Mouse (Mus musculus): Measurements from ENCODE around the gene Afdn. TPM values are rescaled to one million over a fixed set of nuclear protein-coding genes. Genes with fewer than 3 reads are reported as not detected.

Afdn gene
- 27.6 and 29.6 TPM in 2 replicates for polyA plus RNA-seq (2012; ENCODE audit: insufficient read depth, insufficient read length, missing spikeins)

DNA sequence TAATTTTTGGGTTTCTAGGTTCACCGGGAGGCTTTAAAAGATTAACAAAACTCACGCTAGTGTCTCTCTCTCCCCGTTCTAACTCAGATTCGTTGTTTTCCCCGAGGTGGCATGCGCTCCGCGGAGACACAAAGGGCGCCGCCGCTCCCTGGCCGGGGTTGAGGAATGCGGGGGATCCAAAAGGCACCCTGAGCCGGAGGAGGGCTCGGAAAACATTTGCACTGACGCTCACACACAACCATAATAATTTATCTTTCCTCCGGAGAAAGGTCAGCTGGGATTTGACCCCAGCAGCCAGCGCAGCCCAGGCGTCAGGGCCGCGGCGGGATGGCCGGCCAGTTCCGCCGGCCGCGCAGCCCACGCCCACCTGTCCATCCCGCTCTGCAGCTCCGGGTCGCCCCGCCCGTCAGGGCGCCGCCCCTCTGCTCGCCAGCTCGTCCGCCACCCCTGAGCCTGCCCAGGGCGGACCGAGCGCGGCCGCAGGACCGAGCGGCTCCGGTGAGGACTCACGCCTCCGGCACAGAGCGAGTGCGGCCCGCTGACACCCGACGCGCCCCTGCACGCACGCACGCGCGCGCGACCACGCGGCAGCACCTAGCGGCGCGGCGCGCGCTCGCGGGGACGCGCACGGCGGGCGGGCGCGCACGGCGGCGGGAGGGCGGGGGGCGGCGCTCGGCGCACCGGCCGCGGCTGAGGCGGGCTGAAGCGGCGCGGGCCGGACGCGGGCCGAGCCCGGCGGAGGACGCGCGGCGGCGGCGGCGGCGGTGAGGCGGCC lies at the start of gene Afdn:
TSS of gene Afdn (plus strand) at position 687 of the 775 bp plus-strand sequence.
- Histone ChIP-seq H3K4me1 (ENCODE audit: control insufficient read depth, insufficient read depth, low read length) (peaks cover 22% of the 10 kb centered on the region), H3K27ac (ENCODE audit: insufficient read depth, low read depth, low read length) (peak within 1 kb of the TSS; percentile 57), H3K4me3 (ENCODE audit: insufficient read depth, low read length) (peak within 1 kb of the TSS; percentile 87)
- TF ChIP-seq POLR2A (IDR thresholded peaks at IDR 0.05; ENCODE audit: borderline replicate concordance, low read depth, low read length) (no peak), CTCF (IDR thresholded peaks at IDR 0.05; ENCODE audit: low read depth, low read length) (no peak)

DNA sequence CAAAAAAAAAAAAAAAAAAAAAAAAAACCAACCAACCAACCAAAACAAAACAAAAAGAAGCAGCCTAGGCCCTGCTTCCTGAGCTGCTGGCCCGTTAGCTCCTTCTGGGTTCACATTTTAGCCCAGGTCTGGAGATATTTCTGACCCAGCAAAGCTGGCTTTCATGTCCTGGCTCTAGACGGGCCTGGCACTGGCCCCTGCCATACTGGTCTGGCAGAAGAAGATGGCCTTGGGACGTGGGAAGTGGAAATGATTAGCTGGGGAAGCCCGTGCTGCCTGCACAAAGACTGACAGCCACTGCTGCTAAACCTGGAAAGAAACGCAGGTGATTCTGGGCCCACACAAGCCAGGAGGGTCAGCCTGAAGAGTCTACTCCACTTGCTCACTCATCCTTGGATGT lies 49.2 kb upstream of the Afdn start:
- peaks cover 3% of the 10 kb centered on the region; the same call in 1 of the 2 replicates for H3K4me1 ChIP-seq (ENCODE audit: control insufficient read depth, insufficient read depth, low read length)
- H3K27ac ChIP-seq (ENCODE audit: insufficient read depth, low read depth, low read length) = no peak overlapping the region
- TF ChIP-seq CTCF (IDR thresholded peaks at IDR 0.05; ENCODE audit: low read depth, low read length) = no peak
- no peak for TF ChIP-seq POLR2A (IDR thresholded peaks at IDR 0.05; ENCODE audit: borderline replicate concordance, low read depth, low read length)
- H3K4me3 ChIP-seq (ENCODE audit: insufficient read depth, low read length) = no peak overlapping the region

DNA sequence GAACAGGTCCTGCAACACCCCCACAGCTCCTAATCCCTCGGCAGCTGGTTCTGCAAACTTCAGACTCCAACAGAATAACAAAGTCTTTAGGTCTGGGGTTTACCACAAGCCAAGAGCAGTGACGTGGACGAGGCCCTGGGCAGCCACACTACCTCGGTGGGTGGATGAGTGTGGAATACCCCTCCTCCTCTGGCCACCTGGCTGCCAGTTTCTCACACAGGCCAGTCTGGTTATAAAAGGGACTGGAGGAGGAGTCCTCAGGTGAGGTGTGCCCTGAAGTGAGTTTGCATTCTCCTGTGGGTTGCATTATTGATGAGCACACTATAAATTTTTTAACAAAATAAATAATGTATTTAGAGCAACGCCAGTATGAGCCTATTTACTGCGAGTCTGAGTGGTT lies 48.2 kb upstream of the Afdn start:
- H3K4me3 ChIP-seq (ENCODE audit: insufficient read depth, low read length) = no peak overlapping the region
- TF ChIP-seq POLR2A (IDR thresholded peaks at IDR 0.05; ENCODE audit: borderline replicate concordance, low read depth, low read length) (no peak), CTCF (IDR thresholded peaks at IDR 0.05; ENCODE audit: low read depth, low read length) (no peak)
- H3K27ac ChIP-seq (ENCODE audit: insufficient read depth, low read depth, low read length) = no peak overlapping the region
- peaks cover 3% of the 10 kb centered on the region; the same call in 1 of the 2 replicates for H3K4me1 ChIP-seq (ENCODE audit: control insufficient read depth, insufficient read depth, low read length)

DNA sequence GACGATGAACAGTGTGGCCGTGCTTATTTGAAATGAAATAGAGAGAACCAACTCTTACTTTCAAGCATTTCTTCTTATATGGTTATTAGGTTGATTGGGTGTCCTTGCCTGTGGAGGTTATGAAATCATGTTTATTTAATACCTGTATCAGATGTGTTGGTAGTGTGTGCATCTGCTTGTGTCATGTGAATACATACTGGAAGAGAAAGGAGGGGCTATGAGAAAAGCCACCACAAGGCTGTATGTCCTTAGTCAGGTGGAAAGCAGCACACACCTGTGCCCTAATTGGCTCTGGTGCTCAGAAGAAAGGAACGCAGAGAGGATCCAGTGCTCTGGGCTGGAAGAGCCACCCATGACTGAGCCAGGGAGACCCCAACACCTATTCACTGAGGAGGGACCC lies 47.8 kb upstream of the Afdn start:
- H3K4me1 ChIP-seq (ENCODE audit: control insufficient read depth, insufficient read depth, low read length) = peaks cover 3% of the 10 kb centered on the region; the same call in 1 of the 2 replicates
- H3K4me3 ChIP-seq (ENCODE audit: insufficient read depth, low read length) = no peak overlapping the region
- no peak overlapping the region for H3K27ac ChIP-seq (ENCODE audit: insufficient read depth, low read depth, low read length)
- TF ChIP-seq CTCF (IDR thresholded peaks at IDR 0.05; ENCODE audit: low read depth, low read length) = no peak
- no peak for TF ChIP-seq POLR2A (IDR thresholded peaks at IDR 0.05; ENCODE audit: borderline replicate concordance, low read depth, low read length)

DNA sequence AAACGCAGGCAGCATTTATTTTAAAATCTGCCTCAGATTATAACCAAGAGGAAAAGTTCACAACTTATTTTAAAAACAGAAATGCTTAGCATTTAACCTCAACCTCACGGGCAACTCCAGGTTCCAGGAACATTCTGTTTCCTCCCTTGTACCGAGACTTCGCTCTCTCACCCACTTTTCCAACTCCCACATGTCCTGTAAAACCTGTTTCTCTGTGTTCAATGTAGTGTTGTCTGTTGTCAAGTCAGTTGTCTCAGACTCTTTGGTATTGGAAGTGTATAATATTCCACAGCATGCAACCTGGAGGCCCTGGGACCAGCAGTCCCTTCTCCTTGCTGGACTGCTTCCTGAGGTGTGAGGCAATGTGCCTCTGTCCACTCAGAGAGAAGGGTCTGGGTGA lies 46.2 kb upstream of the Afdn start:
- Histone ChIP-seq H3K4me1 (ENCODE audit: control insufficient read depth, insufficient read depth, low read length) (peaks cover 3% of the 10 kb centered on the region; the same call in 1 of the 2 replicates), H3K27ac (ENCODE audit: insufficient read depth, low read depth, low read length) (no peak overlapping the region), H3K4me3 (ENCODE audit: insufficient read depth, low read length) (no peak overlapping the region)
- TF ChIP-seq CTCF (IDR thresholded peaks at IDR 0.05; ENCODE audit: low read depth, low read length) = no peak

DNA sequence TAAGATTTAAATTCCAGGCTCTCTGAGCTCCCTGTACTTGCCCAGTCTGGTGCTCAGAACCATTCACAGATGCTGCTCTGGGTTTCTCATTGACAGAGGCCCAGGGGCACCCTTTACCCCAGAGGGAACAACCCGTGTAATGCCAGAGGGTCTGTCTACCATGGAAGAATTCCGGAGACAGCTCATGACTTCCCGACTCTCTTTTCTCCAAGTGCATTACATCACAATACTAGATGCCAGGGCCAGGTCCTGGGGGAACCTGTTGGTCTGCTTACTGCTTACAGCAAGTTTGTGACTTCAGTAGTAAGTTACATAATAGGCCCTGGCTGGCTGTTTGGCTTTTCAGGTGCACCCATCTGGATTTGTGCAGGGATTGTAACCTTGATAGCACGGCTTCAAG lies 45.7 kb upstream of the Afdn start:
- TF ChIP-seq CTCF (IDR thresholded peaks at IDR 0.05; ENCODE audit: low read depth, low read length) (no peak), POLR2A (IDR thresholded peaks at IDR 0.05; ENCODE audit: borderline replicate concordance, low read depth, low read length) (no peak)
- no peak overlapping the region for H3K27ac ChIP-seq (ENCODE audit: insufficient read depth, low read depth, low read length)
- peaks cover 3% of the 10 kb centered on the region; the same call in 1 of the 2 replicates for H3K4me1 ChIP-seq (ENCODE audit: control insufficient read depth, insufficient read depth, low read length)
- no peak overlapping the region for H3K4me3 ChIP-seq (ENCODE audit: insufficient read depth, low read length)

DNA sequence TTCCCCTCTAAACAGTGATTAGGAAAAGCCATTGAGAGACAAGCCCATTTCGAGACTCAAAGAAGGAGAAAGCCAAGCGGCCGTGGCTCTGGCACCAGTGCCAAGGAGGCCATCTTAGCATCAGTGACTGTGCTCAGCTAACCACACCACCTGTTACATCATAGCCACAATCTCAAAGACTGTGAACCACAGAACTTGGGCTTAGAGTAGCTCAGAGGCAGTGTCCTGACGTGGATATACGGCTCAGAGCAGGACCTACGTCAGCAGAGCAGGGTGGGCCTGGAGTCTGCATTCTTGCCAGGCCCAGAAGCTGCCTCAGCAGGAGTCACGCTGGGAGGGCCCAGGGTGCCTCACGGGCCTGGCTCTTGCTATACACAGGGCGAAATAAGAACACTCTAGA lies 44.8 kb upstream of the Afdn start:
- Histone ChIP-seq H3K4me1 (ENCODE audit: control insufficient read depth, insufficient read depth, low read length) (peaks cover 3% of the 10 kb centered on the region; the same call in 1 of the 2 replicates), H3K27ac (ENCODE audit: insufficient read depth, low read depth, low read length) (no peak overlapping the region), H3K4me3 (ENCODE audit: insufficient read depth, low read length) (no peak overlapping the region)
- TF ChIP-seq POLR2A (IDR thresholded peaks at IDR 0.05; ENCODE audit: borderline replicate concordance, low read depth, low read length) (no peak), CTCF (IDR thresholded peaks at IDR 0.05; ENCODE audit: low read depth, low read length) (no peak)

DNA sequence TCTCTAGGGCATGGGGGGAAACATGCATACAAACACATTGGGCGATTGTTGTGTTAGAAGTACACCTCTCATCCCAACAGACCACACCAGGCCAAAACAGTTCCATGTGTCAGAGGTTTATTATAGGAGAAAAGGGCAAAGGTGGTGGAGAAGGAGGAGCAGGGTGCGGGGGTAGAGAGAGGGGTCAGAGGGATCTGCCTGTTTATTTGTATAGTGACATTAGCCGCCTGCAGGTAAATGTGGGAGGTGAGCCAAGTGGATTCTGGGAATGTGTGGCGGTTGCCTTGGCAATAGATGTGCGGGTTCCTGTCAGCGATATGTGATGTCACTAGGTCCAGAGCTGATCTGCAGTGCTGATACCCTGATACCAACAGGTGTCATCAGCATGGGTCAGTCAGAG lies 44.0 kb upstream of the Afdn start:
- Histone ChIP-seq H3K27ac (ENCODE audit: insufficient read depth, low read depth, low read length) (no peak overlapping the region), H3K4me3 (ENCODE audit: insufficient read depth, low read length) (no peak overlapping the region), H3K4me1 (ENCODE audit: control insufficient read depth, insufficient read depth, low read length) (peaks cover 4% of the 10 kb centered on the region)
- no peak for TF ChIP-seq POLR2A (IDR thresholded peaks at IDR 0.05; ENCODE audit: borderline replicate concordance, low read depth, low read length)
- no peak for TF ChIP-seq CTCF (IDR thresholded peaks at IDR 0.05; ENCODE audit: low read depth, low read length)

DNA sequence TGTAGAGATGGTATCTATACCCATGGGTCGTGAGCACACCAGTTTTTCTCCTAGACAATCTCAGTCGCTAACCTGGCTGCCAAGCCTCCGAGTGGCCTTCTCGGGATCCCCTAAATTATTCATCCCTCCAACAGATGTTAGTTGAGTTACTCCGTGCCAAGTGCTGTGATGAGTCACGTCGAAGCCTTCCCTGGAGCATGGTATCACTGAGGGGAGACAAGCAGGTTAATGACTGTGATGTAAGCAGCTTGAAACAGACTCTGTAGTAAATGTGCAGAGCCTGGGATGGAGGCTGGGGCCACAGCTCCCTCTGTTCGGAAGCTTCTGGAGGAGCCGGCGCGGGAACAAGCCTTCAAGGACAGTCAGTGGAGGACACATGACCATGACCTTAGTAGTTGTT lies 42.9 kb upstream of the Afdn start:
- no peak for TF ChIP-seq POLR2A (IDR thresholded peaks at IDR 0.05; ENCODE audit: borderline replicate concordance, low read depth, low read length)
- TF ChIP-seq CTCF (IDR thresholded peaks at IDR 0.05; ENCODE audit: low read depth, low read length) = no peak
- peaks cover 10% of the 10 kb centered on the region for H3K4me1 ChIP-seq (ENCODE audit: control insufficient read depth, insufficient read depth, low read length)
- H3K27ac ChIP-seq (ENCODE audit: insufficient read depth, low read depth, low read length) = no peak overlapping the region
- no peak overlapping the region for H3K4me3 ChIP-seq (ENCODE audit: insufficient read depth, low read length)

DNA sequence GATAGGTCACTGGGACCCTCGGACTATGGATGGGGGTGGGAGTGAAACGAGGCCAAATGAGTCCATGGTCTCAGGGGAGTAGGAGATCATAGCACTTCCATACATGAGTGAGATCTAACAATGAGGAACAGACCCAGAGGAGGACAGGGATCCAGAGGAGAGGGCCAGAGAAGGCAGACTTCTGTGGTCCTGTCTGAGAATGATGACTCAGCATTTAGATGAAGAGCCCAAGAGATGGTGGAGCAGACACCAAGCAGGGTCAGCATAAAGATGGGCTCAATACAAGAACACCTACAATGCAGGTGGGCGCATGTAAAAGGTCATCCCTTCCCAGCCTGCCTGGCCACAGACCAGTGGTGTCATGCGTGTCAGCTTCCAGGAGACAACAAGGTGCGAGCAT lies 40.2 kb upstream of the Afdn start:
- Histone ChIP-seq H3K27ac (ENCODE audit: insufficient read depth, low read depth, low read length) (no peak overlapping the region), H3K4me3 (ENCODE audit: insufficient read depth, low read length) (no peak overlapping the region), H3K4me1 (ENCODE audit: control insufficient read depth, insufficient read depth, low read length) (peaks cover 37% of the 10 kb centered on the region)
- TF ChIP-seq CTCF (IDR thresholded peaks at IDR 0.05; ENCODE audit: low read depth, low read length) = no peak
- TF ChIP-seq POLR2A (IDR thresholded peaks at IDR 0.05; ENCODE audit: borderline replicate concordance, low read depth, low read length) = no peak
